Mouse (Mus musculus): Measurements from ENCODE around the gene Ints6l.
"Not testable (repeated sequence)": the region's sequence is repeated elsewhere in the genome, so short reads cannot be mapped to it uniquely, and the experiment has no call there.

Gene Ints6l

GRCm38 (mm10) chrX:56524442-56524841, 69.8 kb downstream of the Ints6l start, which contains the start of gene Gm10477:
TSS of gene Gm10477 (plus strand) at chrX:56524742.
- DNase-seq (ENCODE audit: low read depth): not testable (repeated sequence)

DNA sequence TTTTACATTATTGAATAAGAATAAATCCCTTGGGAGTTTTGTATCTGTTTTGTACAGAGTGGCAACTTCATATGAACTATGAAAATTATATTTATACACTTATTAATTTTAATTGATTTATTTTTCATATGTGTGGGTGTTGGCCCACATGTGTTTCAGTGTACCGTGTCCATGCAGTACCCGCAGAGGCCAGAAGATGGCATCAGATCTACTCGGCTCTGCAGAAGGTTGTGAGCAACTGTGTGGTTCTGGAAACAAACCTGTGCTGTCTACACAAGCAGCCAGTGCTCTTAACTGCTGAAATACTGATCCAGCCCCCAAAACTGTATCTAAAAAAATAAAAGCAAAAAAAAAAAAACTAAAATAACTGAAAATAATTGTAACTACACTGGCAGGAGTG, 76.6 kb downstream of the Ints6l start:
- peak; percentile 72 for DNase-seq (ENCODE audit: low read depth)

- DNase-seq (ENCODE audit: low read depth): peak; percentile 59
Measured at GRCm38 (mm10) chrX:56537162-56537561, 82.5 kb downstream of the Ints6l start.

- no peak for DNase-seq (ENCODE audit: low read depth)
Measured at GRCm38 (mm10) chrX:56549506-56549905, 94.8 kb downstream of the Ints6l start, which contains the start of gene Gm648. TSS of gene Gm648 (minus strand) at chrX:56549606.

- no peak for DNase-seq (ENCODE audit: low read depth)
Measured at GRCm38 (mm10) chrX:56553584-56553983, 98.9 kb downstream of the Ints6l start.
